ENCODE assay signal across 8 mouse cellular contexts in genomic region chr17:45736311-45737077, GRCm38 (mm10). TPM values are rescaled to one million over a fixed set of nuclear protein-coding genes. Genes with fewer than 3 reads are reported as not detected.
A peak's percentile ranks its signal among the peaks of the same experiment; 100 is the strongest.
DNase-seq lines count a peak whose midpoint lies in the region; ATAC-seq and TF ChIP-seq lines count a peak whose summit lies in the region.

No protein-coding gene starts in this region.

- peaks cover 34% of the 10 kb centered on the region for H3K27me3 ChIP-seq in erythroblast, embryonic 14.5 days (ENCODE audit: control insufficient read depth)
- no peaks in the 10 kb centered on the region for H3K27me3 ChIP-seq in embryonic facial prominence, embryonic 11.5 days (ENCODE audit: control insufficient read depth, insufficient read depth, low read length)
- peaks cover 29% of the 10 kb centered on the region; the same call in 1 of the 2 replicates for H3K27me3 ChIP-seq in heart, embryonic 10.5 days (ENCODE audit: insufficient read depth, poor library complexity, severe bottlenecking)
- peaks cover 15% of the 10 kb centered on the region for H3K27me3 ChIP-seq in kidney, embryonic 15.5 days
- no peaks in the 10 kb centered on the region for H3K27me3 ChIP-seq in liver, adult 2 months (ENCODE audit: control insufficient read depth, insufficient read depth, low read length)
- no peaks in the 10 kb centered on the region for H3K27me3 ChIP-seq in stomach, postnatal 0 days (ENCODE audit: control insufficient read depth, insufficient read depth, low read length)

- H3K79me2 ChIP-seq in liver, adult 2 months (ENCODE audit: control insufficient read depth, insufficient read depth, low read length): no peaks in the 10 kb centered on the region

- no peak for TF ChIP-seq EP300 in stomach, postnatal 0 days (optimal IDR thresholded peaks at IDR 0.05)

- no peaks in the 10 kb centered on the region for H3K9me3 ChIP-seq in erythroblast, embryonic 14.5 days (ENCODE audit: control insufficient read depth, low read length)
- no peaks in the 10 kb centered on the region for H3K9me3 ChIP-seq in embryonic facial prominence, embryonic 11.5 days (replicated peaks; ENCODE audit: control insufficient read depth, low read length)
- H3K9me3 ChIP-seq in heart, embryonic 10.5 days: no peaks in the 10 kb centered on the region
- H3K9me3 ChIP-seq in kidney, embryonic 15.5 days (replicated peaks): no peaks in the 10 kb centered on the region
- H3K9me3 ChIP-seq in stomach, postnatal 0 days (ENCODE audit: control insufficient read depth, low read length): no peaks in the 10 kb centered on the region

- DNase-seq in embryonic facial prominence, embryonic 11.5 days (ENCODE audit: low spot score): peak; percentile 95
- DNase-seq in heart, embryonic 10.5 days (ENCODE audit: low spot score): peak; percentile 92
- DNase-seq in liver, adult 2 months (ENCODE audit: extremely low read depth, low read depth, low spot score): no peak
- peak; percentile 83 for DNase-seq in naive thymus-derived CD4-positive, alpha-beta T cell, adult 2 months (ENCODE audit: low read depth)
- peak; percentile 88 for DNase-seq in stomach, postnatal 0 days (ENCODE audit: low spot score)

- peak overlapping the region; percentile 78 for H3K9ac ChIP-seq in embryonic facial prominence, embryonic 11.5 days (replicated peaks; ENCODE audit: low read length)
- peak overlapping the region; percentile 61 for H3K9ac ChIP-seq in kidney, embryonic 15.5 days
- H3K9ac ChIP-seq in liver, adult 2 months (ENCODE audit: low read depth, low read length): peak overlapping the region; percentile 42
- peak overlapping the region; percentile 57 for H3K9ac ChIP-seq in stomach, postnatal 0 days (ENCODE audit: low read length)

- peak overlapping the region; percentile 79 for H3K27ac ChIP-seq in embryonic facial prominence, embryonic 11.5 days (replicated peaks; ENCODE audit: low read depth, low read length)
- peak overlapping the region; percentile 94 for H3K27ac ChIP-seq in heart, embryonic 10.5 days
- peak overlapping the region; percentile 91 for H3K27ac ChIP-seq in kidney, embryonic 15.5 days
- no peak overlapping the region for H3K27ac ChIP-seq in liver, adult 2 months (replicated peaks; ENCODE audit: insufficient read depth, low read depth, low read length)
- peak overlapping the region; percentile 5 for H3K27ac ChIP-seq in stomach, postnatal 0 days (replicated peaks)

- WGBS in embryonic facial prominence, embryonic 11.5 days: 1% methylated on average over 59 of the region's 72 CpGs
- 1% methylated on average over 67 of the region's 72 CpGs for WGBS in heart, embryonic 10.5 days
- under 1% methylated on average over 56 of the region's 72 CpGs for WGBS in kidney, embryonic 15.5 days
- WGBS in liver, adult 2 months: 2% methylated on average over 53 of the region's 72 CpGs
- under 1% methylated on average over 48 of the region's 72 CpGs for WGBS in stomach, postnatal 0 days

- peaks cover 50% of the 10 kb centered on the region for H3K4me1 ChIP-seq in erythroblast, embryonic 14.5 days (ENCODE audit: control insufficient read depth)
- H3K4me1 ChIP-seq in embryonic facial prominence, embryonic 11.5 days (ENCODE audit: control insufficient read depth, insufficient read depth, low read length): peaks cover 9% of the 10 kb centered on the region
- peaks cover 47% of the 10 kb centered on the region for H3K4me1 ChIP-seq in heart, embryonic 10.5 days
- peaks cover 48% of the 10 kb centered on the region for H3K4me1 ChIP-seq in kidney, embryonic 15.5 days
- H3K4me1 ChIP-seq in liver, adult 2 months (ENCODE audit: control insufficient read depth, insufficient read depth, low read length): peaks cover 8% of the 10 kb centered on the region
- peaks cover 4% of the 10 kb centered on the region for H3K4me1 ChIP-seq in stomach, postnatal 0 days (replicated peaks; ENCODE audit: control insufficient read depth, insufficient read depth)

- TF ChIP-seq POLR2A in liver, adult 2 months (IDR thresholded peaks at IDR 0.05; ENCODE audit: extremely low read depth, insufficient read depth, low read length): no peak

- peak overlapping the region; percentile 72 for H3K4me3 ChIP-seq in erythroblast, embryonic 14.5 days (replicated peaks)
- peak overlapping the region; percentile 34 for H3K4me3 ChIP-seq in embryonic facial prominence, embryonic 11.5 days (ENCODE audit: low read depth, low read length)
- H3K4me3 ChIP-seq in heart, embryonic 10.5 days: peak overlapping the region; percentile 56
- peak overlapping the region; percentile 53 for H3K4me3 ChIP-seq in kidney, embryonic 15.5 days (replicated peaks)
- H3K4me3 ChIP-seq in liver, adult 2 months (ENCODE audit: insufficient read depth, low read depth, low read length): peak overlapping the region; percentile 46
- H3K4me3 ChIP-seq in stomach, postnatal 0 days (ENCODE audit: low read depth, low read length): peak overlapping the region; percentile 52

- TF ChIP-seq CTCF in liver, adult 2 months (IDR thresholded peaks at IDR 0.05; ENCODE audit: low read depth, low read length): no peak
- no peak for TF ChIP-seq CTCF in stomach, postnatal 0 days (IDR thresholded peaks at IDR 0.05; ENCODE audit: low read depth)

- ATAC-seq in erythroblast, adult 5-6 weeks (replicated peaks; ENCODE audit: low FRiP score, poor library complexity, severe bottlenecking): no peak
- peak; percentile 61 for ATAC-seq in embryonic facial prominence, embryonic 11.5 days (replicated peaks; ENCODE audit: insufficient number of reproducible peaks, low FRiP score, low TSS enrichment, low read depth)
- ATAC-seq in kidney, embryonic 15.5 days (replicated peaks; ENCODE audit: low FRiP score): peak; percentile 53
- ATAC-seq in stomach, postnatal 0 days (ENCODE audit: low FRiP score, low TSS enrichment): peak; percentile 60

- H3K36me3 ChIP-seq in erythroblast, embryonic 14.5 days (ENCODE audit: control insufficient read depth): no peaks in the 10 kb centered on the region
- no peaks in the 10 kb centered on the region for H3K36me3 ChIP-seq in embryonic facial prominence, embryonic 11.5 days (replicated peaks; ENCODE audit: control insufficient read depth, insufficient read depth, low read depth, low read length)
- H3K36me3 ChIP-seq in heart, embryonic 10.5 days: no peaks in the 10 kb centered on the region
- no peaks in the 10 kb centered on the region for H3K36me3 ChIP-seq in kidney, embryonic 15.5 days
- no peaks in the 10 kb centered on the region for H3K36me3 ChIP-seq in liver, adult 2 months (ENCODE audit: control insufficient read depth, insufficient read depth, low read length)
- H3K36me3 ChIP-seq in stomach, postnatal 0 days (ENCODE audit: control insufficient read depth, insufficient read depth, low read length): no peaks in the 10 kb centered on the region

- peak overlapping the region; percentile 72 for H3K4me2 ChIP-seq in embryonic facial prominence, embryonic 11.5 days (ENCODE audit: low read depth, low read length)
- peak overlapping the region; percentile 81 for H3K4me2 ChIP-seq in kidney, embryonic 15.5 days
- H3K4me2 ChIP-seq in stomach, postnatal 0 days (replicated peaks; ENCODE audit: low read depth): peak overlapping the region; percentile 83

RNA-seq across cellular contexts. Expression of gene 1600014C23Rik, which starts 2.9 kb away (rescaled TPM):
- polyA plus RNA-seq in erythroblast, embryonic 14.5 days (2012): not detected in 2 replicates
- not detected in 2 replicates for total RNA-seq in erythroblast, adult 5-6 weeks (2015; ENCODE audit: low replicate concordance)
- not detected in 2 replicates for total RNA-seq in erythroblast, adult 5-6 weeks (2017; ENCODE audit: low replicate concordance)
- 0.61 TPM in 1 of 2 replicates, not detected in the other for polyA plus RNA-seq in embryonic facial prominence, embryonic 11.5 days (2014; fragmentation: Nextera tagmentation; extraction: Ambion mirVana)
- polyA plus RNA-seq in heart, embryonic 10.5 days (2016; fragmentation: Nextera tagmentation; extraction: Ambion mirVana): 0.62 TPM in 1 of 2 replicates, not detected in the other
- polyA plus RNA-seq in kidney, embryonic 15.5 days (2015; fragmentation: Nextera tagmentation; extraction: Ambion mirVana): 0.68 TPM in 1 of 2 replicates, not detected in the other
- total RNA-seq in liver, adult 2 months (2014; rRNA removed): not detected in 2 replicates
- not detected in 2 replicates for polyA plus RNA-seq in liver, adult 2 months (2012; rRNA removed)
- not detected in 2 replicates for polyA plus RNA-seq in stomach, postnatal 0 days (2015; fragmentation: Nextera tagmentation; extraction: Ambion mirVana)

RNA-seq across cellular contexts. Expression of gene Tmem63b, which starts 49.8 kb away (rescaled TPM):
- 1.2 and 1.7 TPM in 2 replicates for polyA plus RNA-seq in erythroblast, embryonic 14.5 days (2012)
- total RNA-seq in erythroblast, adult 5-6 weeks (2015; ENCODE audit: low replicate concordance): 2.5 and 5.2 TPM in 2 replicates
- total RNA-seq in erythroblast, adult 5-6 weeks (2017; ENCODE audit: low replicate concordance): 0.43 and 3.9 TPM in 2 replicates
- 23.5 and 24.8 TPM in 2 replicates for polyA plus RNA-seq in embryonic facial prominence, embryonic 11.5 days (2014; fragmentation: Nextera tagmentation; extraction: Ambion mirVana)
- 42.2 and 43.5 TPM in 2 replicates for polyA plus RNA-seq in heart, embryonic 10.5 days (2016; fragmentation: Nextera tagmentation; extraction: Ambion mirVana)
- 35.3 and 39.4 TPM in 2 replicates for polyA plus RNA-seq in kidney, embryonic 15.5 days (2015; fragmentation: Nextera tagmentation; extraction: Ambion mirVana)
- total RNA-seq in liver, adult 2 months (2014; rRNA removed): 23.0 and 35.4 TPM in 2 replicates
- 98.6 and 99.2 TPM in 2 replicates for polyA plus RNA-seq in liver, adult 2 months (2012; rRNA removed)
- polyA plus RNA-seq in stomach, postnatal 0 days (2015; fragmentation: Nextera tagmentation; extraction: Ambion mirVana): 40.9 and 45.0 TPM in 2 replicates

RNA-seq across cellular contexts. Expression of gene Mrpl14, which starts 50.4 kb away (rescaled TPM):
- polyA plus RNA-seq in erythroblast, embryonic 14.5 days (2012): 60.8 and 73.7 TPM in 2 replicates
- total RNA-seq in erythroblast, adult 5-6 weeks (2015; ENCODE audit: low replicate concordance): 7.3 and 12.5 TPM in 2 replicates
- 3.4 and 12.0 TPM in 2 replicates for total RNA-seq in erythroblast, adult 5-6 weeks (2017; ENCODE audit: low replicate concordance)
- polyA plus RNA-seq in embryonic facial prominence, embryonic 11.5 days (2014; fragmentation: Nextera tagmentation; extraction: Ambion mirVana): 127 and 141 TPM in 2 replicates
- polyA plus RNA-seq in heart, embryonic 10.5 days (2016; fragmentation: Nextera tagmentation; extraction: Ambion mirVana): 148 and 163 TPM in 2 replicates
- polyA plus RNA-seq in kidney, embryonic 15.5 days (2015; fragmentation: Nextera tagmentation; extraction: Ambion mirVana): 144 and 152 TPM in 2 replicates
- total RNA-seq in liver, adult 2 months (2014; rRNA removed): 86.3 and 111 TPM in 2 replicates
- 224 and 259 TPM in 2 replicates for polyA plus RNA-seq in liver, adult 2 months (2012; rRNA removed)
- polyA plus RNA-seq in stomach, postnatal 0 days (2015; fragmentation: Nextera tagmentation; extraction: Ambion mirVana): 163 TPM in 2 replicates
